Mouse (Mus musculus): ENCODE results near the gene Cdip1. TPM values are rescaled to one million over a fixed set of nuclear protein-coding genes. Genes with fewer than 3 reads are reported as not detected.

The Cdip1 gene
- polyA plus RNA-seq, 1 experiment, result 30.3 TPM

GRCm38 (mm10) chr16:4722915-4723209, 67.2 kb downstream of the Cdip1 start:
- Histone ChIP-seq H3K4me3 (ENCODE audit: insufficient read depth, low read length) (no peak overlapping the region), H3K4me1 (ENCODE audit: control insufficient read depth, insufficient read depth, low read length) (no peaks in the 10 kb centered on the region)
- TF ChIP-seq POLR2A (IDR thresholded peaks at IDR 0.05; ENCODE audit: low read depth, low read length) (no peak), CTCF (IDR thresholded peaks at IDR 0.05; ENCODE audit: borderline replicate concordance, insufficient read depth, low read length) (no peak)

GRCm38 (mm10) chr16:4722128-4722914, 67.8 kb downstream of the Cdip1 start:
- TF ChIP-seq POLR2A (IDR thresholded peaks at IDR 0.05; ENCODE audit: low read depth, low read length) (no peak), CTCF (IDR thresholded peaks at IDR 0.05; ENCODE audit: borderline replicate concordance, insufficient read depth, low read length) (no peak)
- H3K27ac ChIP-seq (ENCODE audit: insufficient read depth, low read length), result no peak overlapping the region
- H3K4me3 ChIP-seq (ENCODE audit: insufficient read depth, low read length), result no peak overlapping the region
- no peaks in the 10 kb centered on the region for H3K4me1 ChIP-seq (ENCODE audit: control insufficient read depth, insufficient read depth, low read length)

More at GRCm38 (mm10) chr16:4722915-4723209, 67.2 kb downstream of the Cdip1 start:
- no peak overlapping the region for H3K27ac ChIP-seq (ENCODE audit: insufficient read depth, low read length)

GRCm38 (mm10) chr16:4718753-4719518, 71.2 kb downstream of the Cdip1 start, which contains the start of gene Nmral1:
TSS of gene Nmral1 (minus strand) at chr16:4719356.
- Histone ChIP-seq H3K4me3 (ENCODE audit: insufficient read depth, low read length) (peak within 1 kb of the TSS; percentile 58), H3K27ac (ENCODE audit: insufficient read depth, low read length) (no peak within 1 kb of the TSS), H3K4me1 (ENCODE audit: control insufficient read depth, insufficient read depth, low read length) (no peaks in the 10 kb centered on the region)
- TF ChIP-seq POLR2A (IDR thresholded peaks at IDR 0.05; ENCODE audit: low read depth, low read length) (peak; percentile 78), CTCF (IDR thresholded peaks at IDR 0.05; ENCODE audit: borderline replicate concordance, insufficient read depth, low read length) (no peak)

GRCm38 (mm10) chr16:4717866-4718265, 72.2 kb downstream of the Cdip1 start:
- Histone ChIP-seq H3K27ac (ENCODE audit: insufficient read depth, low read length) (no peak overlapping the region), H3K4me1 (ENCODE audit: control insufficient read depth, insufficient read depth, low read length) (no peaks in the 10 kb centered on the region), H3K4me3 (ENCODE audit: insufficient read depth, low read length) (peak overlapping the region; percentile 58)
- TF ChIP-seq CTCF (IDR thresholded peaks at IDR 0.05; ENCODE audit: borderline replicate concordance, insufficient read depth, low read length), result no peak

GRCm38 (mm10) chr16:4713861-4714710, 76.0 kb downstream of the Cdip1 start:
- Histone ChIP-seq H3K4me1 (ENCODE audit: control insufficient read depth, insufficient read depth, low read length) (no peaks in the 10 kb centered on the region), H3K27ac (ENCODE audit: insufficient read depth, low read length) (no peak overlapping the region), H3K4me3 (ENCODE audit: insufficient read depth, low read length) (no peak overlapping the region)
- no peak for TF ChIP-seq POLR2A (IDR thresholded peaks at IDR 0.05; ENCODE audit: low read depth, low read length)
- TF ChIP-seq CTCF (IDR thresholded peaks at IDR 0.05; ENCODE audit: borderline replicate concordance, insufficient read depth, low read length), result no peak

- H3K4me1 ChIP-seq (ENCODE audit: control insufficient read depth, insufficient read depth, low read length), result no peaks in the 10 kb centered on the region
- no peak overlapping the region for H3K4me3 ChIP-seq (ENCODE audit: insufficient read depth, low read length)
- H3K27ac ChIP-seq (ENCODE audit: insufficient read depth, low read length), result no peak overlapping the region
- TF ChIP-seq POLR2A (IDR thresholded peaks at IDR 0.05; ENCODE audit: low read depth, low read length) (no peak), CTCF (IDR thresholded peaks at IDR 0.05; ENCODE audit: borderline replicate concordance, insufficient read depth, low read length) (no peak)
These were observed 78.9 kb downstream of the Cdip1 start for GRCm38 (mm10) chr16:4711173-4711572.

GRCm38 (mm10) chr16:4705541-4705940, 84.6 kb downstream of the Cdip1 start:
- TF ChIP-seq CTCF (IDR thresholded peaks at IDR 0.05; ENCODE audit: borderline replicate concordance, insufficient read depth, low read length) (no peak), POLR2A (IDR thresholded peaks at IDR 0.05; ENCODE audit: low read depth, low read length) (no peak)
- H3K4me1 ChIP-seq (ENCODE audit: control insufficient read depth, insufficient read depth, low read length), result no peaks in the 10 kb centered on the region
- no peak overlapping the region for H3K4me3 ChIP-seq (ENCODE audit: insufficient read depth, low read length)
- no peak overlapping the region for H3K27ac ChIP-seq (ENCODE audit: insufficient read depth, low read length)

- no peaks in the 10 kb centered on the region for H3K4me1 ChIP-seq (ENCODE audit: control insufficient read depth, insufficient read depth, low read length)
- no peak overlapping the region for H3K27ac ChIP-seq (ENCODE audit: insufficient read depth, low read length)
- no peak overlapping the region for H3K4me3 ChIP-seq (ENCODE audit: insufficient read depth, low read length)
- TF ChIP-seq CTCF (IDR thresholded peaks at IDR 0.05; ENCODE audit: borderline replicate concordance, insufficient read depth, low read length), result no peak
- no peak for TF ChIP-seq POLR2A (IDR thresholded peaks at IDR 0.05; ENCODE audit: low read depth, low read length)
These were observed 87.4 kb downstream of the Cdip1 start for GRCm38 (mm10) chr16:4702646-4703045.

- H3K4me3 ChIP-seq (ENCODE audit: insufficient read depth, low read length), result no peak overlapping the region
- TF ChIP-seq POLR2A (IDR thresholded peaks at IDR 0.05; ENCODE audit: low read depth, low read length) (no peak), CTCF (IDR thresholded peaks at IDR 0.05; ENCODE audit: borderline replicate concordance, insufficient read depth, low read length) (no peak)
- H3K27ac ChIP-seq (ENCODE audit: insufficient read depth, low read length), result no peak overlapping the region
- no peaks in the 10 kb centered on the region for H3K4me1 ChIP-seq (ENCODE audit: control insufficient read depth, insufficient read depth, low read length)
These were observed 88.9 kb downstream of the Cdip1 start for GRCm38 (mm10) chr16:4701211-4701610.

Other genes with a start within 250 kb of the Cdip1 start
- 3.9 and 5.9 TPM in 2 replicates for gene Srl, start 248.5 kb downstream of the Cdip1 start, polyA plus RNA-seq (2011; ENCODE audit: insufficient read length, low read depth, missing spikeins)
- 3.4 and 6.9 TPM in 2 replicates for gene Tfap4, start 230.4 kb downstream of the Cdip1 start, polyA plus RNA-seq (2011; ENCODE audit: insufficient read length, low read depth, missing spikeins)
- gene Glis2, start 195.6 kb downstream of the Cdip1 start, polyA plus RNA-seq (2011; ENCODE audit: insufficient read length, low read depth, missing spikeins), result 52.2 and 64.0 TPM in 2 replicates
- gene Pam16, start 165.3 kb downstream of the Cdip1 start, polyA plus RNA-seq (2011; ENCODE audit: insufficient read length, low read depth, missing spikeins), result 30.5 and 33.1 TPM in 2 replicates
- 72.1 and 79.5 TPM in 2 replicates for gene Vasn, start 150.4 kb downstream of the Cdip1 start, polyA plus RNA-seq (2011; ENCODE audit: insufficient read length, low read depth, missing spikeins)
- gene Dnaja3, start 150.3 kb downstream of the Cdip1 start, polyA plus RNA-seq (2011; ENCODE audit: insufficient read length, low read depth, missing spikeins), result 39.7 and 47.6 TPM in 2 replicates
- 17.7 and 23.3 TPM in 2 replicates for gene Coro7, start 110.5 kb downstream of the Cdip1 start, polyA plus RNA-seq (2011; ENCODE audit: insufficient read length, low read depth, missing spikeins)
- gene Nmral1, start 70.9 kb downstream of the Cdip1 start, polyA plus RNA-seq (2011; ENCODE audit: insufficient read length, low read depth, missing spikeins), result 9.7 and 14.8 TPM in 2 replicates
- 47.7 and 50.0 TPM in 2 replicates for gene Hmox2, start 63.9 kb downstream of the Cdip1 start, polyA plus RNA-seq (2011; ENCODE audit: insufficient read length, low read depth, missing spikeins)
- gene 4930562C15Rik, start 45.1 kb upstream of the Cdip1 start, polyA plus RNA-seq (2011; ENCODE audit: insufficient read length, low read depth, missing spikeins), result not detected in 2 replicates
- gene Ubald1, start 90.0 kb upstream of the Cdip1 start, polyA plus RNA-seq (2011; ENCODE audit: insufficient read length, low read depth, missing spikeins), result 31.3 and 38.2 TPM in 2 replicates
- 65.0 and 66.9 TPM in 2 replicates for gene Mgrn1, start 96.0 kb upstream of the Cdip1 start, polyA plus RNA-seq (2011; ENCODE audit: insufficient read length, low read depth, missing spikeins)
- 20.2 and 27.5 TPM in 2 replicates for gene Nudt16l1, start 148.5 kb upstream of the Cdip1 start, polyA plus RNA-seq (2011; ENCODE audit: insufficient read length, low read depth, missing spikeins)
- 32.3 and 41.4 TPM in 2 replicates for gene Anks3, start 173.9 kb upstream of the Cdip1 start, polyA plus RNA-seq (2011; ENCODE audit: insufficient read length, low read depth, missing spikeins)
- gene Sept12, start 207.6 kb upstream of the Cdip1 start, polyA plus RNA-seq (2011; ENCODE audit: insufficient read length, low read depth, missing spikeins), result not detected in 2 replicates
- not detected in 2 replicates for gene Smim22, start 217.0 kb upstream of the Cdip1 start, polyA plus RNA-seq (2011; ENCODE audit: insufficient read length, low read depth, missing spikeins)
- 14.5 and 14.7 TPM in 2 replicates for gene Rogdi, start 223.3 kb upstream of the Cdip1 start, polyA plus RNA-seq (2011; ENCODE audit: insufficient read length, low read depth, missing spikeins)